Mouse (Mus musculus): ENCODE data around the gene Ltbp1.

Ltbp1 gene

GRCm38 (mm10) chr17:75244148-75244547, 238.8 kb downstream of the Ltbp1 start:
- DNase-seq = no peak

DNA sequence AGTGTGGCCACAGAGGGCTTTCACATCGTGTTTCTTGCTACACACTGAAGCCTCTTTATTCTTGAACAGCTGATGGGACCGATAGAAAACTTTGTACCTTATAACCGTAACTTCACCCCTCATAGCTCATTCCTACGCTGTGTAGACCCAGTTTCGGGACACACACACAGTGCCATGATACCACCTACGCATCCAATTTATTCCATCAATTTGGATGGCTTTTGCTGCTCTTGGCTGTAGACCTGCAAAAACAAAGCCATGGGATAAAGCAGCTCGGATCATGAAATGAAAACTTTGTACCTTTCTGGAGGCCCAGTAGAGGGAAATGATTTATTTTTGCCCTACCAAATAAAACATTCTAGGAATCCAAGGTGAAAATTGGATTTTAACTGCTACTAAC, 239.7 kb downstream of the Ltbp1 start:
- no peak for DNase-seq

GRCm38 (mm10) chr17:75248632-75249031, 243.3 kb downstream of the Ltbp1 start:
- no peak for DNase-seq

DNA sequence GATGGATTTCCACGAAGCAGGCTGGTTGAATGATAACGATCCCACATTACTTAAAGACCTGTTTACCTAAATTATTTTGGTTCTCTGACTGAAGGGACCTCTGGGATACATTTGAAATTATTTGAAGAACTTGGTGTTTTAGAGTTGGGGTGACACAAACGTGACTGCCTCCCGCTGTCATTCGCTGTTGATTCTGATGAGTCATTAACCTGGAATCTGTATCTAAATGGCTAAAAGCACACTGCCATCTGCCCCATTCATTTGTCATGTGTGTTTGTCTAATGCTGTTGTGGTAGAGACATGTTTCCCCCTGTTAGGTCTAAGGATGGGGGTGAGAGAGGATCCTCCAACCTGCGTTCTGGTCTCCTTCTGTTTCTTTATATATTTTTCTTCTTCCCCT, 245.2 kb downstream of the Ltbp1 start:
- DNase-seq = no peak

GRCm38 (mm10) chr17:75251094-75251493, 245.7 kb downstream of the Ltbp1 start:
- peak in 1 of 2 experiments; percentile 16 for DNase-seq

DNA sequence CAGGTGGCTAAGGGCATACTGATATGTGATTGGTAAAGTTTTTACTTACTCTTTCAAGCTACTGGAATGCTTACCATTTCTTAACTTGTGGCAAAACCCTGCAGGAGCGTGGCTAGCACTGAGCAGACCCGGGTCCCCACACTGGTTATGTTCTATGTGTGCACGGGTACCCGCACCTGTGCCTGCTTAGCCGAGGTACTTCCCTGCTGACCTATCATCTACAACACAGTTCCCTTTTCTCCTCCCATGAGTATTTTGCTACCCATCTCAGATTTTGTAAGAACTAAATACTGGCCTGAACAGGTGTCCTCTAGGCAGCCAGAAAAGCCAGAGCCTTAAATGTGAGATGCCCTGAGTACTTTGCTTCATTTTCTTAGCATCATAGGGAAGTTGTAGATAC, 247.2 kb downstream of the Ltbp1 start:
- DNase-seq = no peak

GRCm38 (mm10) chr17:75254909-75255308, 249.5 kb downstream of the Ltbp1 start:
- no peak for DNase-seq

DNA sequence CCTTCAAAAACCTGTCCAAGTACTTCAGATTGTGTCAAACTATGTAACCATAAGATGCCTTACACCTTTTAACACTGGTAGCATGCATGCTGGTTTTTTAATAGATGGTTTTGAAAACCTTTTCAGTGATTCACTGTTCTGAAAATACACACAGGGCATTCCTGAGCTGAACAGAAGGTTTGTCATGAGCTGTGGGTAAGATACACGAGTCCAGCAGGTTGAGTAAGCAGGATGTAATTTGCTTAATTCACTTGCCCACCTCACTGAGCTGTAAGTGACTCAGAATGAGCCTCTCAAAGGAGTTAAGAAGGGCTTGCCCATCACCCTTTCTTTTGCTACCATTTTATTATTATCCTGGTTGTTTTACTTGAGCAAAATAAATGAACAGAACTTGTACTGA, 250.6 kb downstream of the Ltbp1 start:
- DNase-seq = no peak

- no peak for DNase-seq
Measured at GRCm38 (mm10) chr17:75258427-75258826, 253.1 kb downstream of the Ltbp1 start.

DNA sequence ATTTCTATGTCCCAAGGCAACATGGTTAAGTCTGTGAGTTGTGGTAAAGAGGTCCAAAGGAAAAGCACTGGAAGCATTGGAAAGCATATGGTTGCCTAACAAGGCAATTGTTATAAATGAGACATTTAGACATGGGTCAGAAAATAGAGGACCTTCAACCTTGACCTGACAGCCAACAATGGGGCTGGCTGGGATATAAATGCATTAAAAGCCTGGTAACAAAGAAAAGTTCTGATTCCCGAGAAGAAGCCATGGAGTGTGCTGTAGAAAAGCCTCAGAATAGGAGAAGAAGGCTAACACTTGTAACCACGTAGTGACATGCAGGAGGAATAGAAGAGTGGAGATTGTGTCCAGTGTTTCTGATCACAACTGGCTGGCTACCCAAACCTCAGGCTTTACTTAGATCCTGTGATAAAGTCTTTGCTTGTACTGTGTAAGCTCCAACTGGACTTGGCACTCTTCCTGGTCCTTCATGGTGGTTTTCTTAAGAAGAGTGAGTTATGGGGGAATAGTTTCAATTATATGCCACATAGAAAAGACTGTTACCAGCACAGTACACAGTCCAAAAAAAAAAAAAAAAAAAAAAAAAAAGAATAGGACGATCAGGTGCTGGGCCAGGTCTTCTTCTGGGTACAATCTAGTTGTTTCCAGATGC, 258.1 kb downstream of the Ltbp1 start:
- no peak for DNase-seq

DNA sequence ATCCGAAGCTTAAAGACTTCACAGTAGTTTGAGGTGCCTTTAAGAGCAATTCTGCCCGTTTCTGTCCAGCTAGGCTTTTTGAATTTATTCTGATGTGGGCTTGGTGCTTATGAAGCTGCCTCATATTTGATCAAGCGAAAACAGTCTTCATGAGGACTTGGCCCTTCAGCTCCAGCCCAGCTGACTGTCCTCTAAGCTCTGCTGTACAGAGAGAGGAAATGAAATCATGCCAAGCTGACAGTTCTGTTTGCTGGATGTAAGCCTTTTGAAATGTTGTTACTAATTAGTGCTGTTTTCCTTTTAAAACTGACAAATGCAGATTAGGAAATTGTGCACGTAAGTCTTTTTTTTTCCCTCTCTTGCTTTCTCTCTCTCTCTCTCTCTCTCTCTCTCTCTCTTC, 263.1 kb downstream of the Ltbp1 start:
- peak in 1 of 2 experiments; percentile 17 for DNase-seq

DNA sequence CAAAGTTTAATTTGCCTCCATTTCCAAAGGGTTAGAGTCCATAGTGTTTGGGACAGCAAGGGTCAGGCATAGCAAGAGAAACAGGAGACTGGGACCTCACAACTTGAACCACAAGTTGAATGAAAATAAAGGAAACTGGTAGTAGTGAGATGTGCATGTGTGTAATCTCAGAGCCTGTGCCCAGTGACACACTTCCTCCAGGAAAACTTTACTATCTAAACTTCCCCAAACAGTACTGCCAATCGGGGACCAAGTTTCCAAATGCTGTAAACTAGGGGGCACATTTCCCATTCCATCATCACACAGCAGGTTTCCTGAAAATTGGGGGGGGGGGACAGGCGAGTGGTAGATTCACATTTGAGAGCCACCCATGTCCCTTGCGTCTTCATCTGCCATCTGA, 267.1 kb downstream of the Ltbp1 start:
- DNase-seq = no peak

- no peak for DNase-seq
Measured at GRCm38 (mm10) chr17:75273272-75273671, 267.9 kb downstream of the Ltbp1 start.

DNA sequence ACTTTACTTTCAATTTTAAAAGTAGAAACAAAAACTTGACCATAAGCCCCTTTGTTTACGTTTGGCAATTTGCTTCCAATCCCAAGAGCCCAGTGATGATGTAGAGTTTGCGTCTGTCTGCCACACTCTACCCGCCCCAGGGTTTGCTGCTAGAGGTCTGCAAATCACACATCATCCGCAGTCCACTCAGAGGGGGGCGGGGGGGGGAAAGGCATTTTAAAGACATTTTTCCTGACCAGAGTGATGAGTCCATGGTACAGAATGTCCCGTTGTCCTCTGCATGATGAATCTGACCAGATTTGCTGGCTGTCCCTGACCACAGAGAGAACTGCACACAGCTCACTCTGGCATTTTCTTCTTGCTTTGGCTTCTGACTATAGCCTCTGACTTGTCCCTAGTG, 269.9 kb downstream of the Ltbp1 start:
- no peak for DNase-seq

- no peak for DNase-seq
Measured at GRCm38 (mm10) chr17:75278106-75278505, 272.7 kb downstream of the Ltbp1 start.

DNA sequence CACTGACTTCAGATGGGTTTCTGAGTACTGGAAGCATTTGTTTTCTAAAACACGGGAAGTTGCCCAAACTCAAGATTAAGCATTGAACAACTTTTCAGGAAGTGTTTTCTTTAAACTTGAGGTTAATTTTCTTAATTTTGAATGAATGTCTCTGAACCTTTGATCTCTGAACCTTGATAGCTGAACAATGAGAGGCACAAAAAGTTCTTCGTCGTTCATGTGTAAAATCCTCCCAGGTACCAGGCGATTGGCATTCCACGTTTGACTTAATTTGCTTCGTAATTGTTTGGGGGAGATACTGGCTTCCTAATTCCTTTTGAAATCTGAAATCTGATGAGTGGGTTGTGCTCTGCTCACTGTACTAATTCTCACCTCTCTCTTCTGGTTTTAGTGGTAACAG, 273.2 kb downstream of the Ltbp1 start:
- no peak for DNase-seq

GRCm38 (mm10) chr17:75281345-75281744, 276.0 kb downstream of the Ltbp1 start:
- peak in 1 of 2 experiments; percentile 21 for DNase-seq

DNA sequence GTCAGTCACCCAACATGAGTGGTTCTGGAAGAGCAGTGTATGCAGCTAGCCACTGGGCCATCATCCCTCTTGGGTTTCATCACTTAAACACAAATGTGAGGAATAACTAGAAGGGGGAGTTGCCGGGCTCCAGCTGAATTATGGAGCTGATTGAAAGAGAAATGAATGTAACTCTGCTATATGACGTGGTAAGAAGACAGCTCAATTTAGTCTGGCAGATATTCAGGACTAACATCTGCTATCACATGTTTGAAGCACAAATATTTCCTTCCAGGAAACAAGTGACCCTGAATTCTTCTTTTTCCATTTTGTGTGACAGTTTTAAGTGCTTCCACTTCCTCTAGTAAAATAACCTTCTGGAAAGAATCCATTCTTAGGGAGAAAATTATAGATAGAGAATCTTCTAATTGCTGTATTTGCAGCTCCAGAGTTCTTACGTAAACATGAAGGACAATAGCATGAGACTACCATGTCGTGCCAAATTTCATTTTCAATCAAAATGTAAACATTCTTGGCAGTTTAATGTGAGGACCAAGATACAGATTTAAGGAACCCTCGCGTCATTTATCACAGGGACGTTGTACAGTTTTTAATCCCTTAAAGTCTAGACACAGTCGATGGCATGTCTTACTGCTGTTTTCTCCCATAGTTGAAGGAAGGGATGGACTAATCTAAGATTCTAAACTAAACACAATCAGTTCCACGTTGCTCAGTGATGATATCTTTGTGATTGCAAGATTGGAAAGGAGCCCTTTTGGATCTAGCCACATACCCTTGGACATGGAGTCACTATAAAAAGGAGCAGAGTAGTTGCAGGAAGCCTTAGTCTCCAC, 279.7 kb downstream of the Ltbp1 start:
- DNase-seq = no peak

DNA sequence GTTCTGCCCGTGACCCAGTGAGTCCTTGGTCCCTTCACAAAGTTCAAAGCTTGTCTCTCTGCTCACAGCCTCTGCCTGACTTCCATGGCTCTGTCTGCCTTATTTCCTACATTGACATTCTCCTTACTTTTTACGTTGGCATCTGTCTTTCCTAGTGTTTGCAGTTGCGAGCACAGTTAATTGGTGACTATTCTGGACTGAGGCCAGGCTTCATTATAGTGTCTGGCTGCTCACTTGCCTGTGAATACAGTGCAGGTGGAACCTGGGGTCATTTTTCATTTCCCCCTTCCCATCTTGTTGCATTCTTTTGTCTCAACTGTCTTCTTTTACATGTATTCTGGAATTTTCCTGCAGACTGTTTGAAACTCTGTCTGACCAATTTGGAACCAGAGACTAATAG, 287.6 kb downstream of the Ltbp1 start:
- no peak for DNase-seq

- DNase-seq = peak in 1 of 2 experiments; percentile 12
Measured at GRCm38 (mm10) chr17:75293725-75294124, 288.4 kb downstream of the Ltbp1 start.

DNA sequence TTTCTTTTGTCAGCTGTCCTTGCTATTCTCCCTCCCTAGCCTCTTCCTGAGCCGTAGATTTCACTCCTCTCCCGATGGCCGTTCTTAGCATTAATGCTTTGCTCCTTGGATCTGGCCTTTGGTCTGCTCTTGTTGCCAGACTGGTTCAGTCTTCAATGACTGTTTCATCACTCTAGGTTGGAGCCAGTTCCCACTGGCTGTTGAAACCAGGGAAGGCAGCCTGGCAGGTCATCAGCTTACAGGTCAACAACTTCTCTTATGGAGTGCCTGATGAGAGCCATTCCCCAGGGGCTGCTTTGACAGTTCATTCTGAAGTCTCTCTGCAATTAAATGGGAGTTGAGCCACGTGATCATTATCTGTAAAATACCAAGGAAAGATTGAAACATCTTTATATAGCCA, 295.5 kb downstream of the Ltbp1 start:
- DNase-seq = peak; percentile 54 to 72

DNA sequence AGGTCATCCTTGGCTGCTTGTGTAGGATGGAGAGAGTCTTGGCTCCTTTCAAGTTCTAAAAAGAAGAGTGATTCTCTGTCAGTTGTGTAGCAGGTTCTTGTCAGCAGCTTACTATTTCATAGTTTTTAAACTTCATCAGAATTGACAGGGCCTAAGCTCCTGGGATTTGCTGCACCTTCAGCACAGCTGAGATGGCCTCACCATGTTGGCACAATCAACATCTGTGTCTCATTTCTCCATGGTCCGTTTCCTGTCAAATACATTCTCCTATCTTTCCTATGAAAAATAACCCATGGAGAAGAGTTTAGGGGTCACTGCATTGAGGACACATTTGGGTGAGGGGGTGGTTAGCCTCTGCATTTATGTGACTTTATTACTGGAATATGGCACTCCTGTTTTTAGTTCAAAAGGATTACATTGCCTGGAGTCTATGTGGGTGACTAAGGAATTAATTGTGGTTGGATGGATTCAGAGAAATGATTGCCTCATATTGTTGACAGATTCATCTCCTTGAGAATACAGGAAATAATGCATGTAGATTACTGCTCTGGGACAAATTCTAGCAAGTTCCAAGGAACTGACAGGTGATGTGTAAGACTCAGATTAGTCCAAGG, 299.5 kb downstream of the Ltbp1 start:
- no peak for DNase-seq

DNA sequence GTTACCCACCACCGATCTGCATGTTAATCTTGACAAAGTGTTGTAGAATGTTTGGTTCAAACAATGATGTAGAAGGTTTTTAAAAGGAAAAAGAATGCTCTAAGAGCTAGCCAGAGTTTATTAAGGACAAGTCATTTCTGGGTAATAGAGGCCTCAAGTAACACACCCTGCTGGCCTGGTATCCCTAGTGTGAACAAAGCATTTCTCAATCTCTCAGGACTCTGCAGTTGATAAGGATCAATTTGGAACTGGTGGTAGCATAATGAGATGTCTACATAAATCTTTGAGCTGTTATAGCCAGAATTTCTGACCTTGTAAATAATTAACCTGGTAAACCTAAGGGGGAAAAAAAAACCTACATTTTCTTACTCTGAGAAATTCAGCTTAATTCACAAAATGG, 300.3 kb downstream of the Ltbp1 start:
- no peak for DNase-seq

All from lung, adult 18-20 months (tissue).